Mouse (Mus musculus) erythroblast, embryonic 14.5 days (primary cell): Measurements from ENCODE around the gene Ptcd2. TPM values are rescaled to one million over a fixed set of nuclear protein-coding genes. Genes with fewer than 3 reads are reported as not detected.
A peak's percentile ranks its signal among the peaks of the same experiment; 100 is the strongest.

ENCODE experiments used
- H3K27me3 ChIP-seq: 2 replicates; pipeline ENCODE4 v1.6.1; 2012; ENCODE audit warnings: inconsistent platforms; ENCODE audit not compliant: control insufficient read depth
- H3K36me3 ChIP-seq: 2 replicates; pipeline ENCODE4 v1.6.1; 2012; ENCODE audit warnings: mild to moderate bottlenecking, inconsistent platforms; ENCODE audit not compliant: control insufficient read depth
- H3K4me1 ChIP-seq: 2 replicates; pipeline ENCODE4 v1.6.1; 2012; ENCODE audit warnings: inconsistent platforms; ENCODE audit not compliant: control insufficient read depth
- H3K4me3 ChIP-seq: replicated peaks from 2 replicates; pipeline ENCODE3; 2012; ENCODE audit warnings: moderate library complexity, mild to moderate bottlenecking, inconsistent platforms
- H3K9me3 ChIP-seq: 2 replicates; pipeline ENCODE4 v1.6.1; 2012; ENCODE audit warnings: low read length, inconsistent platforms, mixed read lengths; ENCODE audit not compliant: control insufficient read depth
- GATA1 ChIP-seq: IDR thresholded peaks from 2 replicates; pipeline ENCODE4 v1.6.1; 2012; ENCODE audit warnings: low read length, inconsistent platforms, mixed read lengths
- TAL1 ChIP-seq: IDR thresholded peaks from 3 replicates; pipeline ENCODE4 v1.6.1; 2012; ENCODE audit warnings: low read length, inconsistent platforms, mixed read lengths
- polyA plus RNA-seq: library from polyadenylated mRNA; stranded (reverse); fragments of >175 nt; gene quantifications from 2 replicates; pipeline ENCODE4 v1.2.3, GENCODE M21; 2012

The Ptcd2 gene
- polyA plus RNA-seq, 1 experiment = 0.82 TPM

DNA sequence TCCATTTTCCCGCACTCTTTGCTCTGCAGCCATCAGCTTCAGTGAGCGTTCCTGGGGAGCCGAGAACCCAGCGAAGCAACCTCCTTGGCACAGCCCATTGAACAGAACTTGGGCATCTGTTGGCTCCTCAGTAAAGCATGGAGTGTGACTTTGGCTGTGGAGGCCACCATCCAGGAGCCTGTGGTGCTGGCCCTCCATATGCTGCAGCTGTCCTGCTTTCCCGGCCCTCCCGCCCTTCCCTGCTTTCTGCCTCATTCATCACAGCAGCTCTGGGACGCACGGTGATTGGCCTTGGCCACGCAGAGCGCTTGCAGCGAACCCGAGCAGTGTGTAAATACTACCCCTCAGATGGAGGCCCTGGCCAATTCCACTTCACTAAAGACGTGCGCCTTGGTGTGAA, 14.4 kb upstream of the Ptcd2 start:
- TF ChIP-seq GATA1 (no peak), TAL1 (no peak)
- Histone ChIP-seq H3K36me3 (peaks cover 45% of the 10 kb centered on the region), H3K9me3 (no peaks in the 10 kb centered on the region), H3K4me3 (no peak overlapping the region), H3K4me1 (peaks cover 2% of the 10 kb centered on the region), H3K27me3 (no peaks in the 10 kb centered on the region)

DNA sequence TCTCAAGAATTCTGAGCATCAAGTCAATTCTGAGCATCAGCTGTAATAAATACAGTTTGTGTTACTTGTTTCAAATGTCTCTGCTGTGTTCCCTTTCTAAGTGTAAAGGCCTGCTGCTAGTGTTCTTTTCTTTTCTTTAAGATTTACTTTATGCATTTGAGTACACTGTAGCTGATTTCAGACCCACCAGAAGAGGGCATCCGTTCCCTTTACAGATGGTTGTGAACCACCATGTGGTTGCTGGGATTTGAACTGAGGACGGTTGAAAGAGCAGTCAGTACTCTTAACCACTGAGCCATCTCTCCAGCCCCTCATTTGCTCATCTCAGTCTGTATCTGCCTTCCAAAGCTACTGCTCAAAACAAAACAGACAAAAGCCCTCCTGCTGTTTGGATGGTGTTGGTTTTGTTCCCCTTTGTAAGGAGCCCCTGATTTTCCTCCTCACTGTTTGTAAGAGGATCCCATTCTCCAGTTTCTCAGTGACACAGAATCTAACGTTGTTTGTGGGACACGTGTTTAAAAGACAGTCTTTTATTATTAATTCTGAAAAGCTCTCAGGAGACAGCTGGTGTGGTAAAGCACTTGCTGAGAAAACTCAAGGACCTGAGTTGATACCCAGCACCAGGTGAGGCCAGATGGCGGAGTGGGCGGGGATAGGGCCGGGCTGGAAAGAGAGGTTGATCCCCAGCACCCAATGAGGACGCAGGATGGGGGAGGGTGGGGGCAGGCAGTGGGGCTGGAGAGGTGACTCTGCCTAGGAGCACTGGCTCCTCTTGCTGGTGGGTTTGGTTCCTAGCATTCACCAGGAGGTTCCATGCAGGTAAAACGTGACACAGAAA, 12.1 kb upstream of the Ptcd2 start:
- H3K9me3 ChIP-seq = no peaks in the 10 kb centered on the region
- H3K36me3 ChIP-seq = peaks cover 37% of the 10 kb centered on the region
- TF ChIP-seq TAL1 = no peak
- no peak for TF ChIP-seq GATA1
- H3K4me1 ChIP-seq = peaks cover 14% of the 10 kb centered on the region
- H3K27me3 ChIP-seq = no peaks in the 10 kb centered on the region
- no peak overlapping the region for H3K4me3 ChIP-seq

DNA sequence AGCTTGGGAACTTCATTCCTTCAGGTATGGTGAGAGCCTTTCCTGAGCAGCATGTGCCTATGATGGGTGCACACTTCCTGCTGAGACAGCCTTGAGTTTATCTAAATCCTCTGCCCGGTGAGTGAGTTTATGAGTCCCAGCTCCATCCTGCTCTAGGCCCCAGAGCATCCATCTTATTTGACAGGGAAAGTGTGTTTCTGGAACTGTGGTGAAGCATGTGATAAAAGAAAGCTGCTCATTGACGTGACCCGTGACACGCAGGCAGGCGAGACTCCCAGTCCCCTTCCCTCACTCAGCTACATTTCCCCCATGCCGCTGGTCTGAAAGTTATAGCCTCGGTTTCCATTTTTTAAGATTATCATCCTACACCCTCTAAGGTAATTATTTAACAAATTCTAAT, 11.4 kb upstream of the Ptcd2 start:
- Histone ChIP-seq H3K4me1 (peaks cover 14% of the 10 kb centered on the region), H3K36me3 (peaks cover 42% of the 10 kb centered on the region), H3K27me3 (no peaks in the 10 kb centered on the region), H3K4me3 (no peak overlapping the region), H3K9me3 (no peaks in the 10 kb centered on the region)
- TF ChIP-seq TAL1 (no peak), GATA1 (no peak)

DNA sequence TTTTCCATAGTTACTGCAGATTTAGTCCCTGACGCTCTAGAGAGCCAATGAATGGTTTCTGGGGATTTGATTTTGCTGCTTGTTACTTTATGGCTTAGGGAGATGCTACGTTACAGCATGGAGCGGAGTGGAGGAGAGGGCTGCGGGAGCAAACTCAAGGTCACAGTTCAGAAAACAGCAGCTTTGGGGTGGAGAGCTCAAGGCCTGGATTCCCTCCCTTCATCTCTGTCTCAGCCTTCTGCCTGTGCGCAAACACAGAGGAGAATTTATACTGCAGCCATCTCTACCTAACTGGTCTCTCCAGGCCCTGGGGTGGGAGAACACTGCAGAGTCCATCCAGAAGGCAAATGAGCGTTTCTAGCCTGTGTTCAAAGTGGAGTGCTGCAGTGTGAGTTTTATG, 10.6 kb upstream of the Ptcd2 start:
- H3K4me3 ChIP-seq = no peak overlapping the region
- TF ChIP-seq TAL1 (no peak), GATA1 (no peak)
- no peaks in the 10 kb centered on the region for H3K27me3 ChIP-seq
- H3K36me3 ChIP-seq = peaks cover 43% of the 10 kb centered on the region
- peaks cover 14% of the 10 kb centered on the region for H3K4me1 ChIP-seq
- H3K9me3 ChIP-seq = no peaks in the 10 kb centered on the region

DNA sequence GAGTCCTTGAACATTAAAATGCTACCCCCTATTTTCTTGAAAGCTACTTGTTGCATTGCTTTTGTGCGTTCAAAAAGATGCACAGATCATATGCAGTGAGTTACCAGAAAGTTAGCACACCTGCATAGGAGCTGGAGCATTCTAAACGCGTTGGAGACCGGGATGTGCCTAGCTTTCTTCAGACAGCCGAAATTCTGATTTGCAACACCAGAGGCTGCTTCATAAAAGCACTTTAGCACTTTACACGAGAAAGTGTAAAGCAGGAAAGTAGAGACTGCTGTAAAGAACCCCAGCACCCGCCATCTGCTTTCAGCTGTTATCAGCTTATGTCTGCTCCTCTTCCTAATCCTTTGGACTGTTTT, 9.0 kb upstream of the Ptcd2 start:
- Histone ChIP-seq H3K9me3 (no peaks in the 10 kb centered on the region), H3K4me1 (peaks cover 14% of the 10 kb centered on the region), H3K27me3 (no peaks in the 10 kb centered on the region), H3K4me3 (peak overlapping the region; percentile 58), H3K36me3 (peaks cover 40% of the 10 kb centered on the region)
- TF ChIP-seq TAL1 (no peak), GATA1 (no peak)

DNA sequence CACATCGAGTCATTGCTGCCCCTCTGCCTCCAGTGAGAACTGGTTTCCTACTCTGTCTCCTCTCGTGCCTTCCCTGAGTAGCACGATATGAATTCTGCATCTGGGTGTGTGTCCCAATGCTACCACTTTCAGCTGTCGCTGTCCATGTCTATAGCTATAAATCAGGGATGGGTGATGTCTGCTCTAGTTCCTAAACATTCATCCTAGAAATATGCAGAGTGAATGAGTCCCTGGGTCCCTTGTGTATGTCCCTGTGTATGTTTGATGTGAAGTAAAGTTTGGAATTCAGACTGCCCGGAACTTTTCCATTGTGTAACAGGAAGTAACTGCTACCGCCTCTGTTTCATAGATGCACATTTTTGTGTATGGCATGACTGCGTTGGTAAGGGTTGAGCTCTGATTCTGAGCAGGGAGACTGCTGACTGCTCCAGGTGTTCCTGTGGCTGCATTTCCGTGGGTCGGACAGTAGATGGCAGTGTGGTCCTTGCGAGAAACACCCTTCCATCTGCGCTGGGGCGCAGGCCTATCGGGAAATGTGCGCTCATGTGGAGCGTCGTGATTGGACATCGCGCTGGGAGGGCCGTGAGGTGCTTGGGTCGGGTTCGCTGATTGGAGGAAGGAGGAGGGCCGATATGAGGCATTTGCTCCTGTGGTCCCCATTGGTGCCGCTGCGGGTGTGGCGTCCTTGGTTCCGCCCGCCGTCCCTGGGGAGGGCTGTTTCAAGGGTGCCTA, 8.4 kb upstream of the Ptcd2 start:
- no peaks in the 10 kb centered on the region for H3K9me3 ChIP-seq
- peak overlapping the region; percentile 58 for H3K4me3 ChIP-seq
- TF ChIP-seq TAL1 = no peak
- TF ChIP-seq GATA1 = peak; percentile 18; the same call in 1 of the 2 replicates
- no peaks in the 10 kb centered on the region for H3K27me3 ChIP-seq
- H3K4me1 ChIP-seq = peaks cover 16% of the 10 kb centered on the region
- peaks cover 41% of the 10 kb centered on the region for H3K36me3 ChIP-seq

DNA sequence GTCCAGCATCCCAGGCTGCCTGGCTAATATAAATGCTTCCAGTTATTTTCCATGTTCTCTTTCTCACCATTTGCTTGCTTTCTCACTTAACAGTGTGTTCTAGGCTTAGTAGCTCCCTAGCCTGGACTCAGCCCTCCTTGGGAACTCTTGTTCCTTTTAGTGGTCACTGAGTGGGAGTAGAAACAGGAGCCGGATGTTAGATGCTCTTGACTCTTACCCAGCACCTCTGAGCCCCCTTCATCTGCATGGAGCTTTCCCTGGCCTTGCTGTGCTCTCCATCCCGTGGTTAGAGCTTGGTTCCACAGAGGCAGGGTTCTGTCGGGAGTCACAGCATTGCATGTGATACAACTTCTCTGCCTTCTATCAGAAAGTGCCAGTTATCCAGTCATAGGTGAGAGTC, 7.1 kb upstream of the Ptcd2 start:
- no peaks in the 10 kb centered on the region for H3K9me3 ChIP-seq

DNA sequence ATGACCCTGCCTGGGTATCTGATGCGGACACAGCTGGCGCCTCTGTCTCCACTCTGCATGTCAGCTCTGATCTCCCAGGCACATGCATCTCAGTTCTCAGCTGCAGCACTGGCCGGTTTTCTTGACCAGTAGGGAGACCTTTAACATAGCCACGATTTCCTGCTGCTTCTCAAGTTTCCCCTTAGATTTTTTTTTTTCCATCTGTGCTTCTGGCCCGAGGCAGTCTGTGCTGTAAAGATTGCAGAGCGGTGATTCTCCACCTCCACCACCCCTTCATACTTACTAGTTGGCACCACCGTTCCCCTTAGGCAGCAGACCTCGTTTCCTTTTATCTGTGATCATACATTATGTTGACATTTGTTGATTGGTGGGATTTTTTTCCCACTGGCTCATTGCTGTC, 6.7 kb upstream of the Ptcd2 start:
- Histone ChIP-seq H3K27me3 (no peaks in the 10 kb centered on the region), H3K9me3 (no peaks in the 10 kb centered on the region), H3K4me3 (no peak overlapping the region), H3K36me3 (peaks cover 38% of the 10 kb centered on the region), H3K4me1 (peaks cover 16% of the 10 kb centered on the region)
- TF ChIP-seq TAL1 (no peak), GATA1 (no peak)

More for the DNA sequence above, 7.1 kb upstream of the Ptcd2 start:
- TF ChIP-seq TAL1 (no peak), GATA1 (no peak)
- Histone ChIP-seq H3K4me3 (no peak overlapping the region), H3K36me3 (peaks cover 38% of the 10 kb centered on the region), H3K27me3 (no peaks in the 10 kb centered on the region), H3K4me1 (peaks cover 16% of the 10 kb centered on the region)

DNA sequence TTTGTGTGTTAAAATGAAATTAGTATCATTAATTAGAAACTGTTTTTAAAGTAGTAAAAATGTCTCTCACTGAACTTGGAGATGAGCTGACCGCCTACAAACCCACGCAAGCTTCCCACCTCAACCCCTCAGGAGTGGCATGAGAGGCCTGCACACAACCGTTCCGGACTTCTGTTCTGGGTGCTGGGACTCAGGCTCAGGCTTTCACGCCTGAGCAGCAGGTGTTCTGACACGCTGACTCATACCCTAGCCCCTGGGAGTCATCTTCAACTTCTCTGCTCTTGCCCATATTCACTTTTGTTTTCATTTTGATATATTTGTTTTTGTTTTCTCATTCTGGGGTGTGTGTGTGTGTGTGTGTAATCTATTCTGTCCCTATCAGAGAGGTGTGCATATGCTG, 5.5 kb upstream of the Ptcd2 start:
- H3K9me3 ChIP-seq = no peaks in the 10 kb centered on the region
- H3K4me3 ChIP-seq = no peak overlapping the region
- H3K27me3 ChIP-seq = no peaks in the 10 kb centered on the region
- peaks cover 31% of the 10 kb centered on the region for H3K36me3 ChIP-seq
- peaks cover 22% of the 10 kb centered on the region for H3K4me1 ChIP-seq
- TF ChIP-seq GATA1 (no peak), TAL1 (no peak)
